ENCODE assay signal across 14 mouse cellular contexts in the genomic region with DNA sequence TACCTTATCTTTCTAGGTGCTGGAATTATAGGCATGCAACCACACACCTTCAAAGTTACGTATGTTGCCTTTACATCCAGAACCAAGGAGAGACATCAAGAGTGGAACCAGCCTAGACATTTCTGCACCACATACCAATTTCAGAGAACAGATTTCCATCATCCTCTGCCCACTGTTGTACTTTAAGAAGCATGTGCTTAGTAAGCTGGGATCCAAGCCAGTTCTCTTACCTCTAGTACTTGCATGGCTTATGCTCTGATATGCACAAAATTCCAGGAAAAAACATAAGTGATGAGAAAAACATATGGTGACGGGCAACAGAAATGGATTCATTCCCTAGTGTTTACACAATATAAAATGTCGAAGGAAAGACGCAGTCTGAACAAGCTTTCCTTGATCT.
"Had no signal": no experiment of that assay in that cellular context is flagged by ENCODE, and none has a peak within 500 bp of the region (broad histone marks: within the 10 kb centered on the region; RNA-seq: fewer than 3 reads in every experiment).

No protein-coding gene starts in this region.

- H3K9ac ChIP-seq: limb, embryonic 13.5 days; liver, embryonic 14.5 days; neural tube, embryonic 15.5 days had no signal

- H3K4me1 ChIP-seq: limb, embryonic 13.5 days; midbrain, embryonic 10.5 days; neural tube, embryonic 15.5 days had no signal

- H3K36me3 ChIP-seq: limb, embryonic 13.5 days; midbrain, embryonic 10.5 days; neural tube, embryonic 15.5 days had no signal

- DNase-seq: kidney, adult 8-10 months; kidney, postnatal 25 days; left cerebral cortex, postnatal 4 days; lung, adult 18-20 months; lung, postnatal 4 days; midbrain, embryonic 14.5 days had no signal

- H3K27me3 ChIP-seq: limb, embryonic 13.5 days; neural tube, embryonic 15.5 days had no signal

- H3K4me2 ChIP-seq: limb, embryonic 13.5 days; neural tube, embryonic 15.5 days had no signal

- H3K27ac ChIP-seq: limb, embryonic 13.5 days; liver, embryonic 14.5 days; midbrain, embryonic 10.5 days; neural tube, embryonic 15.5 days had no signal

- H3K9me3 ChIP-seq: limb, embryonic 13.5 days; midbrain, embryonic 10.5 days; neural tube, embryonic 15.5 days had no signal

- ATAC-seq: hindbrain, embryonic 16.5 days; inflammation-experienced regulatory T-cells, adult 6 months; intestine, postnatal 0 days had no signal

- H3K4me3 ChIP-seq: limb, embryonic 13.5 days; midbrain, embryonic 10.5 days; myocyte; neural tube, embryonic 15.5 days had no signal
